ENCODE assay signal across 9 mouse cellular contexts in the genomic region with DNA sequence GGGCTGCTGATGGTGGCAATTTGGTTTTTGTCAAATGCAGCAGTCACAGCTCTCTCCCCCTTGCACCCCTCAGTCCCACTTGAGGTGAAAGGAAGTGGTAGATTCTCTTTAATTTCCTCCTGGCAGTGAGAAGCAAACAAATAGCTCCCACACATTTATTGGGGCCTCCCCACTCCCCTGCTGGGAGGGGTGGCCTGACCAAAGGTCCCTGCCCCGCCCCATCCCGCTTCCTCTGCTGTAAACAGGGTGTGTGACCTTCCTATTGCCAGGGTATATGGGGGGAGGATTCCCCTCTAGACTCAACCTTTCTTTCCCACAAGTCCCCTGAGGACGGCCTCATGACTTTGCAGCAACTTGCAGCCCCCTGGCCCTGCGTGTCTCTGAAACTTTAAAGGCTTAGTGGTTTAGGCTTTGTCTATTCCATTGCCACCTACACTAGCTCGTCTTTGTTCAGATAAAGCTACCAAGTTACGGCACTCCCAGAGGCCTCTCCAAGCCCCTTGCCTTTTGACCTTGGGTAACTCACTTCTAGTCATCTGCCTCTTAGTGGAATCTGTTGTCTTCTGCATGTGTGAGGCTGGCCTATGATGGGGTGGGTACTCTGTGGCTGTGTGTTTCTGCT. TPM values are rescaled to one million over a fixed set of nuclear protein-coding genes. Genes with fewer than 3 reads are reported as not detected.
DNase-seq lines count a peak whose midpoint lies in the region; ATAC-seq lines count a peak whose summit lies in the region.
"Had no signal": no experiment of that assay in that cellular context is flagged by ENCODE, and none has a peak within 500 bp of the region (broad histone marks: within the 10 kb centered on the region; RNA-seq: fewer than 3 reads in every experiment).

No protein-coding gene starts in this region.

- peak; percentile 62 for ATAC-seq in monocyte, adult 5-6 weeks (replicated peaks; ENCODE audit: insufficient number of reproducible peaks, low FRiP score, low TSS enrichment, poor library complexity, severe bottlenecking)

- peak; percentile 38 for DNase-seq in ovary, adult 18-20 months (ENCODE audit: low spot score)
- no peak for DNase-seq in ovary, postnatal 14 days (ENCODE audit: low spot score)
- DNase-seq in heart, postnatal 4 days: peak; percentile 34
- no peak for DNase-seq in urinary bladder, adult 2 months (ENCODE audit: low spot score)
- DNase-seq in layer of hippocampus, adult 8-10 months (ENCODE audit: low spot score in 2 of 2): no peak
- no peak for DNase-seq in layer of hippocampus, adult 11-12 months (ENCODE audit: low spot score)
- DNase-seq in neural tube, embryonic 10.5 days (ENCODE audit: extremely low spot score, low spot score): no peak

RNA-seq across cellular contexts. Expression of a gene that starts 4.3 kb away (rescaled TPM):
- 10 to 100 TPM; 24.2 to 26.4 TPM for total RNA-seq in heart, postnatal 4 days (2021)
- total RNA-seq in monocyte, adult 5-6 weeks (2017): 69.7 to 114 TPM (median 95.6 TPM) in 3 replicates
- polyA plus RNA-seq in urinary bladder, adult 2 months (2012; rRNA removed): 15.4 and 19.9 TPM in 2 replicates
- total RNA-seq in layer of hippocampus, adult 8-10 months (2022): 10 to 100 TPM; 13.0 to 14.3 (median 14.0) TPM

RNA-seq across cellular contexts. Expression of a gene that starts 42.6 kb away (rescaled TPM):
- 1 to 10 TPM; 8.9 to 9.5 TPM for total RNA-seq in heart, postnatal 4 days (2021)
- total RNA-seq in monocyte, adult 5-6 weeks (2017): 25.7 to 34.8 TPM (median 33.9 TPM) in 3 replicates
- polyA plus RNA-seq in urinary bladder, adult 2 months (2012; rRNA removed): 10.5 and 11.8 TPM in 2 replicates
- 10 to 100 TPM; 12.9 to 15.3 (median 13.6) TPM for total RNA-seq in layer of hippocampus, adult 8-10 months (2022)

RNA-seq across cellular contexts. Expression of a gene that starts 48.5 kb away (rescaled TPM):
- not detected for total RNA-seq in heart, postnatal 4 days (2021)
- total RNA-seq in monocyte, adult 5-6 weeks (2017): 1.2 to 2.1 TPM (median 1.3 TPM) in 3 replicates
- polyA plus RNA-seq in urinary bladder, adult 2 months (2012; rRNA removed): 0.06 and 0.07 TPM in 2 replicates
- not detected for total RNA-seq in layer of hippocampus, adult 8-10 months (2022)
- total RNA-seq: heart, postnatal 10 days had no signal

Comparison
In these comparisons a context has a peak if more than half of its experiments do, and no peak if none do; other contexts are left out.
1. DNase-seq: peak in ovary, adult 18-20 months (single experiment) and heart, postnatal 4 days (single experiment); none in ovary, postnatal 14 days (single experiment), urinary bladder, adult 2 months (single experiment), layer of hippocampus, adult 8-10 months (0 of 2), layer of hippocampus, adult 11-12 months (single experiment) and neural tube, embryonic 10.5 days (single experiment).